Mouse (Mus musculus): ENCODE results near the gene Ptms.

GRCm38 (mm10) chr6:124916695-124917517 is 3.0 kb downstream of the Ptms start:
- peak; percentile 95 for TF ChIP-seq CTCF (IDR thresholded peaks at IDR 0.05; ENCODE audit: borderline replicate concordance, control insufficient read depth, extremely low read depth, insufficient read depth, low read length, poor library complexity)
- no peak for TF ChIP-seq POLR2A (IDR thresholded peaks at IDR 0.05; ENCODE audit: control insufficient read depth, extremely low read depth, insufficient read depth, low read length, poor library complexity)

Data from thymus, adult 2 months (tissue).